ENCODE assay signal across 8 mouse cellular contexts in the genomic region with DNA sequence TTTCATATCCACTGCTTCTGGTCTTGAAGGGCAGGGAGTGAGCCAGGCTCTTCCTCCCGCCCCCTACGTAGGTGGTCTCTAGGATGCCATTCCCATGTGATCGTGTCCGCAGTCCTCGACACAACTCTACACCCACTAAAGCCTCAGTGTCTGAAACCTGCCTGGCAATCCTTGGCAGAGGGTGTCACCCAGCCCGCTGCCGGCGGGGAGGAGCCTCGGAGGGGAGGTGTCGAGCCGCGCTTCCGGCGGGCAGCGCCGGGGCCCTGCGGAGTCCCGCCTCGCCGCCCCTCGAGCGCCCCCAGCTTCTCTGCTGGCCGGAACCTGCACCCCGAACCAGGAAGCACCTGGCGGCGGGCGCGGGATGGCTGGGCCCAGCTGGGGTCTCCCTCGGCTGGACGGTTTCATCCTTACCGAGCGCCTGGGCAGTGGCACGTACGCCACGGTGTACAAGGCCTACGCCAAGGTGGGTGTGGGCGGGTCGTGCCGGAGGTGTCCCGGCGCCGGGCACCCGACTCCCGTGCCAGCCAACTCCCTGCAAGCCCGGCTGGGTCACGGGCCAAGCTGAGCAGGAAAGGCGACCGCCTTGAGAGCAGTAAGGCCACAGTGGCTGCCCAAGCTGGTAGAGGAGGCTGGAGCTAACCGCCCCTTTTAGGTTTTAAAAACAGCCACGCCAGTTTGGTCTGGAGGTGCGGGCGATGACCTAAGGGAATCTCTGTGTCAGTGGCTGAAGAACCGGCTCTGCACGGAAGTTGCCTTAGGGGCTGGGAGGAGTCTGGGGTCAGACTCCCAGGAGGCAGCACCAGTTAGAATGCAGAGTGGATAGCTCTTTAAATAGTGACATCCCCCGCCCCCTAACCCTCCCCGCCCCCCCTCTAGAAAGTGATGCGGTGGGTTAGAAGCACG. TPM values are rescaled to one million over a fixed set of nuclear protein-coding genes. Genes with fewer than 3 reads are reported as not detected.
DNase-seq lines count a peak whose midpoint lies in the region; ATAC-seq lines count a peak whose summit lies in the region.

A gene (plus strand): TSS at position 229 of the 903 bp plus-strand sequence.

- peak; percentile 62 to 70 for DNase-seq in CD8-positive naive resting alpha-beta T cell, adult 2 months (ENCODE audit: low read depth in 2 of 2, low spot score in 2 of 2)
- peak; percentile 42 for DNase-seq in c-Kit-negative CD71-positive TER-119-positive erythroid progenitor cells, embryonic 14.5 days (ENCODE audit: low read depth, low spot score)
- peak; percentile 67 for DNase-seq in forebrain, embryonic 10.5 days (ENCODE audit: extremely low spot score, low spot score)
- DNase-seq in kidney, postnatal 14 days, result peak; percentile 90
- DNase-seq in neural tube, embryonic 11.5 days (ENCODE audit: low spot score), result peak; percentile 79

- WGBS in forebrain, embryonic 10.5 days, result under 1% methylated on average over 58 of the region's 58 CpGs
- WGBS in heart, embryonic 14.5 days, result under 1% methylated on average over 58 of the region's 58 CpGs
- WGBS in liver, embryonic 15.5 days (ENCODE audit: insufficient replicate concordance), result under 1% methylated on average over 58 of the region's 58 CpGs
- WGBS in neural tube, embryonic 11.5 days, result under 1% methylated on average over 58 of the region's 58 CpGs
- WGBS in stomach, embryonic 16.5 days, result under 1% methylated on average over 58 of the region's 58 CpGs

- H3K9me3 ChIP-seq in forebrain, embryonic 10.5 days, result no peaks in the 10 kb centered on the region
- H3K9me3 ChIP-seq in heart, embryonic 14.5 days (ENCODE audit: control insufficient read depth, low read length), result no peaks in the 10 kb centered on the region
- H3K9me3 ChIP-seq in liver, embryonic 15.5 days (replicated peaks), result no peaks in the 10 kb centered on the region
- no peaks in the 10 kb centered on the region for H3K9me3 ChIP-seq in neural tube, embryonic 11.5 days (ENCODE audit: control insufficient read depth, low read length)
- no peaks in the 10 kb centered on the region for H3K9me3 ChIP-seq in stomach, embryonic 16.5 days (replicated peaks; ENCODE audit: control insufficient read depth, low read length)

- ATAC-seq in heart, embryonic 14.5 days (ENCODE audit: insufficient number of reproducible peaks, insufficient read depth, low FRiP score, low read depth), result peak; percentile 75
- peak; percentile 79 for ATAC-seq in liver, embryonic 15.5 days (ENCODE audit: insufficient read depth)
- ATAC-seq in neural tube, embryonic 11.5 days (ENCODE audit: insufficient read depth, low FRiP score, low TSS enrichment), result peak; percentile 87
- ATAC-seq in stomach, embryonic 16.5 days (ENCODE audit: insufficient read depth, low FRiP score), result peak; percentile 88

- peaks cover 47% of the 10 kb centered on the region for H3K4me1 ChIP-seq in forebrain, embryonic 10.5 days
- H3K4me1 ChIP-seq in heart, embryonic 14.5 days (ENCODE audit: control insufficient read depth in 2 of 2, insufficient read depth in 2 of 2, low read length in 2 of 2), result peaks cover 5 to 9% of the 10 kb centered on the region in 2 experiments; a peak in 2 of 4 replicates
- peaks cover 30% of the 10 kb centered on the region for H3K4me1 ChIP-seq in liver, embryonic 15.5 days (replicated peaks)
- H3K4me1 ChIP-seq in neural tube, embryonic 11.5 days (ENCODE audit: control insufficient read depth, insufficient read depth, low read length), result peaks cover 13% of the 10 kb centered on the region
- H3K4me1 ChIP-seq in stomach, embryonic 16.5 days (ENCODE audit: control insufficient read depth, insufficient read depth, low read length), result peaks cover 12% of the 10 kb centered on the region

- peak within 1 kb of the TSS; percentile 87 for H3K27ac ChIP-seq in forebrain, embryonic 10.5 days
- H3K27ac ChIP-seq in heart, embryonic 14.5 days (replicated peaks in 1 of 2; ENCODE audit: control insufficient read depth in 1 of 2, insufficient read depth in 1 of 2, low read depth in 2 of 2, low read length in 2 of 2), result peak within 1 kb of the TSS; percentile 75 to 87
- H3K27ac ChIP-seq in liver, embryonic 15.5 days (replicated peaks), result peak within 1 kb of the TSS; percentile 74
- H3K27ac ChIP-seq in neural tube, embryonic 11.5 days (ENCODE audit: low read depth, low read length), result peak within 1 kb of the TSS; percentile 49; the same call in 1 of the 2 replicates
- peak within 1 kb of the TSS; percentile 86 for H3K27ac ChIP-seq in stomach, embryonic 16.5 days (ENCODE audit: low read length)

- peak within 1 kb of the TSS; percentile 74 for H3K4me3 ChIP-seq in forebrain, embryonic 10.5 days
- H3K4me3 ChIP-seq in heart, embryonic 14.5 days (ENCODE audit: control insufficient read depth in 1 of 2, insufficient read depth in 1 of 2, low read depth in 1 of 2, low read length in 2 of 2), result peak within 1 kb of the TSS; percentile 65 to 91
- H3K4me3 ChIP-seq in liver, embryonic 15.5 days (replicated peaks), result peak within 1 kb of the TSS; percentile 78
- H3K4me3 ChIP-seq in neural tube, embryonic 11.5 days (ENCODE audit: low read depth, low read length), result peak within 1 kb of the TSS; percentile 63
- H3K4me3 ChIP-seq in stomach, embryonic 16.5 days (replicated peaks; ENCODE audit: low read length), result peak within 1 kb of the TSS; percentile 69

- peak within 1 kb of the TSS; percentile 91 for H3K4me2 ChIP-seq in heart, embryonic 14.5 days (ENCODE audit: low read length)
- peak within 1 kb of the TSS; percentile 93 for H3K4me2 ChIP-seq in liver, embryonic 15.5 days
- peak within 1 kb of the TSS; percentile 94 for H3K4me2 ChIP-seq in neural tube, embryonic 11.5 days (ENCODE audit: low read depth)
- H3K4me2 ChIP-seq in stomach, embryonic 16.5 days (ENCODE audit: low read depth, low read length), result peak within 1 kb of the TSS; percentile 91

- H3K36me3 ChIP-seq in forebrain, embryonic 10.5 days (replicated peaks), result peaks cover 57% of the 10 kb centered on the region
- peaks cover 66% of the 10 kb centered on the region for H3K36me3 ChIP-seq in heart, embryonic 14.5 days (ENCODE audit: control insufficient read depth, insufficient read depth, low read length)
- peaks cover 31% of the 10 kb centered on the region for H3K36me3 ChIP-seq in liver, embryonic 15.5 days (replicated peaks)
- H3K36me3 ChIP-seq in neural tube, embryonic 11.5 days (ENCODE audit: control insufficient read depth, insufficient read depth, low read length), result peaks cover 2% of the 10 kb centered on the region
- H3K36me3 ChIP-seq in stomach, embryonic 16.5 days (ENCODE audit: control insufficient read depth, insufficient read depth, low read length), result 0 out of 2 replicates have a peak, but pooled peaks cover 2% of the 10 kb centered on the region

- H3K9ac ChIP-seq in heart, embryonic 14.5 days (ENCODE audit: low read length), result peak within 1 kb of the TSS; percentile 90
- H3K9ac ChIP-seq in liver, embryonic 15.5 days, result peak within 1 kb of the TSS; percentile 72
- H3K9ac ChIP-seq in neural tube, embryonic 11.5 days (ENCODE audit: low read length), result peak within 1 kb of the TSS; percentile 60
- H3K9ac ChIP-seq in stomach, embryonic 16.5 days (ENCODE audit: low read length), result peak within 1 kb of the TSS; percentile 88

- peaks cover 9% of the 10 kb centered on the region; the same call in 1 of the 2 replicates for H3K27me3 ChIP-seq in forebrain, embryonic 10.5 days (ENCODE audit: poor library complexity, severe bottlenecking)
- H3K27me3 ChIP-seq in heart, embryonic 14.5 days (ENCODE audit: control insufficient read depth, insufficient read depth, low read length), result no peaks in the 10 kb centered on the region
- no peaks in the 10 kb centered on the region for H3K27me3 ChIP-seq in liver, embryonic 15.5 days
- H3K27me3 ChIP-seq in neural tube, embryonic 11.5 days (ENCODE audit: control insufficient read depth, insufficient read depth, low read length), result no peaks in the 10 kb centered on the region
- no peaks in the 10 kb centered on the region for H3K27me3 ChIP-seq in stomach, embryonic 16.5 days (ENCODE audit: control insufficient read depth, insufficient read depth, low read length)

RNA-seq across cellular contexts. Expression of the gene that starts here (rescaled TPM):
- polyA plus RNA-seq in forebrain, embryonic 10.5 days (2016; fragmentation: Nextera tagmentation; extraction: Ambion mirVana), result 12.8 and 14.7 TPM in 2 replicates
- 10.9 and 15.0 TPM in 2 replicates for polyA plus RNA-seq in heart, embryonic 14.5 days (2014; fragmentation: Nextera tagmentation; extraction: Ambion mirVana)
- polyA plus RNA-seq in liver, embryonic 15.5 days (2015; fragmentation: Nextera tagmentation; extraction: Ambion mirVana), result 3.5 and 4.4 TPM in 2 replicates
- 7.3 and 10.9 TPM in 2 replicates for polyA plus RNA-seq in neural tube, embryonic 11.5 days (2014; fragmentation: Nextera tagmentation; extraction: Ambion mirVana)
- polyA plus RNA-seq in stomach, embryonic 16.5 days (2015; fragmentation: Nextera tagmentation; extraction: Ambion mirVana), result 21.6 and 22.3 TPM in 2 replicates

Comparison
In these comparisons a context has a peak if more than half of its experiments do, and no peak if none do; other contexts are left out.
1. Peak in every context shown above with its lines: DNase-seq, ATAC-seq, H3K4me3 ChIP-seq and H3K27ac ChIP-seq.